Mouse (Mus musculus) kidney, postnatal 0 days (tissue): ENCODE data around the gene Chic2. TPM values are rescaled to one million over a fixed set of nuclear protein-coding genes. Genes with fewer than 3 reads are reported as not detected.

Source experiments
- ATAC-seq: fragments of 200-750 bp; cut with Nextera tagmentation; replicated peaks from 2 replicates; pipeline ENCODE4 v1.8.0; 2017; ENCODE audit warnings: low read depth, moderate number of reproducible peaks, moderate TSS enrichment, moderate library complexity; ENCODE audit not compliant: low FRiP score
- DNase-seq: peaks from one replicate; pipeline ENCODE4 v3.0.0-alpha.2; 2016; ENCODE audit warnings: low spot score
- H3K27ac ChIP-seq: fragments of 300-500 bp; sonication (generic); 2 replicates; pipeline ENCODE4 v1.5.1; 2014; ENCODE audit warnings: mild to moderate bottlenecking
- H3K27me3 ChIP-seq: fragments of 300-500 bp; sonication (generic); 2 replicates; pipeline ENCODE4 v1.6.1; 2014; ENCODE audit warnings: low read length, mixed read lengths; ENCODE audit not compliant: insufficient read depth
- H3K36me3 ChIP-seq: fragments of 300-500 bp; sonication (generic); 2 replicates; pipeline ENCODE4 v1.6.1; 2014; ENCODE audit warnings: low read length, mixed read lengths; ENCODE audit not compliant: insufficient read depth
- H3K4me1 ChIP-seq: fragments of 300-500 bp; sonication (generic); replicated peaks from 2 replicates; pipeline ENCODE4 v1.6.1; 2014; ENCODE audit warnings: antibody characterized with exemption, low read length, mixed read lengths; ENCODE audit not compliant: insufficient read depth
- H3K4me2 ChIP-seq: fragments of 300-500 bp; sonication (generic); 2 replicates; pipeline ENCODE4 v1.6.1; 2014; ENCODE audit warnings: mild to moderate bottlenecking, low read length, moderate library complexity, mixed read lengths
- H3K4me3 ChIP-seq: fragments of 300-500 bp; sonication (generic); replicated peaks from 2 replicates; pipeline ENCODE4 v1.5.1; 2014; ENCODE audit warnings: low read depth, low read length
- H3K9ac ChIP-seq: fragments of 300-500 bp; sonication (generic); 2 replicates; pipeline ENCODE4 v1.6.1; 2014; ENCODE audit warnings: low read depth, low read length
- H3K9me3 ChIP-seq: fragments of 300-500 bp; sonication (generic); replicated peaks from 2 replicates; pipeline ENCODE4 v1.6.1; 2016; ENCODE audit warnings: low read length, inconsistent platforms, mixed read lengths
- CTCF ChIP-seq: IDR thresholded peaks from 2 replicates; pipeline ENCODE4 v1.5.1; 2016; ENCODE audit warnings: antibody characterized with exemption, low read depth, mild to moderate bottlenecking, moderate library complexity
- WGBS: fragments of 180-500 bp; shearing (Covaris S2); extraction: QIAGEN DNeasy Blood & Tissue Kit; methylation state at CpG from one replicate; pipeline ENCODE4 v1.1.7; 2014; 5-methylcytosine and 5-hydroxymethylcytosine counted together
- polyA plus RNA-seq: library from polyadenylated mRNA; unstranded; fragments of >200 nt; fragmentation: Nextera tagmentation; extraction: Ambion mirVana; gene quantifications from 2 replicates; pipeline ENCODE4 v1.2.1, GENCODE M21; 2015

The Chic2 gene
- polyA plus RNA-seq, 1 experiment from 2014 or later = 51.3 TPM

- Histone ChIP-seq H3K27me3 (peaks cover 95% of the 10 kb centered on the region), H3K27ac (no peak overlapping the region), H3K9me3 (no peaks in the 10 kb centered on the region), H3K4me2 (peak overlapping the region; percentile 38; the same call in 1 of the 2 replicates), H3K4me1 (peaks cover 10% of the 10 kb centered on the region), H3K9ac (no peak overlapping the region), H3K36me3 (no peaks in the 10 kb centered on the region), H3K4me3 (peak overlapping the region; percentile 11; the same call in 1 of the 2 replicates)
- 8% methylated on average over 15 of the region's 15 CpGs for WGBS
- no peak for TF ChIP-seq CTCF
- ATAC-seq (no peak), DNase-seq (no peak)
Measured at GRCm38 (mm10) chr5:75074537-75075382, 30.2 kb upstream of the Chic2 start.

- peaks cover 10% of the 10 kb centered on the region for H3K4me1 ChIP-seq
- no peaks in the 10 kb centered on the region for H3K9me3 ChIP-seq
- H3K27ac ChIP-seq = no peak overlapping the region
- TF ChIP-seq CTCF = no peak
- no peak overlapping the region for H3K9ac ChIP-seq
- DNase-seq (no peak), ATAC-seq (no peak)
- H3K4me3 ChIP-seq = no peak overlapping the region
- 11% methylated on average over 4 of the region's 4 CpGs for WGBS
- no peaks in the 10 kb centered on the region for H3K36me3 ChIP-seq
- no peak overlapping the region for H3K4me2 ChIP-seq
- H3K27me3 ChIP-seq = peaks cover 95% of the 10 kb centered on the region
Measured at GRCm38 (mm10) chr5:75074132-75074531, 29.6 kb upstream of the Chic2 start.

GRCm38 (mm10) chr5:75073684-75074083, 29.1 kb upstream of the Chic2 start:
- peaks cover 95% of the 10 kb centered on the region for H3K27me3 ChIP-seq
- ATAC-seq (no peak), DNase-seq (no peak)
- H3K27ac ChIP-seq = no peak overlapping the region
- no peaks in the 10 kb centered on the region for H3K36me3 ChIP-seq
- no peaks in the 10 kb centered on the region for H3K9me3 ChIP-seq
- TF ChIP-seq CTCF = no peak
- WGBS = 20% methylated on average over 3 of the region's 3 CpGs
- H3K4me1 ChIP-seq = peaks cover 10% of the 10 kb centered on the region
- no peak overlapping the region for H3K4me2 ChIP-seq
- H3K9ac ChIP-seq = no peak overlapping the region
- H3K4me3 ChIP-seq = no peak overlapping the region

GRCm38 (mm10) chr5:75073167-75073566, 28.6 kb upstream of the Chic2 start:
- Histone ChIP-seq H3K27ac (no peak overlapping the region), H3K4me3 (no peak overlapping the region), H3K4me1 (peaks cover 10% of the 10 kb centered on the region), H3K27me3 (peaks cover 95% of the 10 kb centered on the region), H3K36me3 (no peaks in the 10 kb centered on the region), H3K4me2 (no peak overlapping the region), H3K9me3 (no peaks in the 10 kb centered on the region), H3K9ac (no peak overlapping the region)
- no peak for TF ChIP-seq CTCF
- 44% methylated on average over 1 of the region's 1 CpGs for WGBS
- ATAC-seq (no peak), DNase-seq (no peak)

- Histone ChIP-seq H3K4me2 (no peak overlapping the region), H3K36me3 (no peaks in the 10 kb centered on the region), H3K4me3 (no peak overlapping the region), H3K4me1 (peaks cover 10% of the 10 kb centered on the region), H3K27ac (no peak overlapping the region), H3K27me3 (peaks cover 89% of the 10 kb centered on the region), H3K9ac (no peak overlapping the region), H3K9me3 (no peaks in the 10 kb centered on the region)
- WGBS = 3% methylated on average over 4 of the region's 4 CpGs
- DNase-seq (no peak), ATAC-seq (no peak)
- TF ChIP-seq CTCF = no peak
Measured at GRCm38 (mm10) chr5:75072532-75072931, 28.0 kb upstream of the Chic2 start.

GRCm38 (mm10) chr5:75071951-75072350, 27.4 kb upstream of the Chic2 start:
- TF ChIP-seq CTCF = no peak
- H3K9me3 ChIP-seq = no peaks in the 10 kb centered on the region
- H3K4me2 ChIP-seq = no peak overlapping the region
- DNase-seq (no peak), ATAC-seq (no peak)
- peaks cover 88% of the 10 kb centered on the region for H3K27me3 ChIP-seq
- H3K36me3 ChIP-seq = no peaks in the 10 kb centered on the region
- H3K9ac ChIP-seq = no peak overlapping the region
- WGBS = 2% methylated on average over 10 of the region's 10 CpGs
- H3K27ac ChIP-seq = no peak overlapping the region
- peaks cover 10% of the 10 kb centered on the region for H3K4me1 ChIP-seq
- no peak overlapping the region for H3K4me3 ChIP-seq
